Mouse (Mus musculus): ENCODE measurements around the gene Cited4.
A peak's percentile ranks its signal among the peaks of the same experiment; 100 is the strongest.

Cited4 gene

GRCm38 (mm10) chr4:120666358-120667024, at the start of gene Cited4:
Gene Cited4, plus strand, starts transcription at chr4:120666572.
- peak; percentile 91 for DNase-seq (ENCODE audit: low spot score in 2 of 2)

GRCm38 (mm10) chr4:120627728-120628127, 38.6 kb upstream of the Cited4 start:
- no peak for DNase-seq (ENCODE audit: low spot score in 2 of 2)

GRCm38 (mm10) chr4:120630218-120630931, 36.0 kb upstream of the Cited4 start:
- no peak for DNase-seq (ENCODE audit: low spot score in 2 of 2)

GRCm38 (mm10) chr4:120631828-120632227, 34.5 kb upstream of the Cited4 start:
- DNase-seq (ENCODE audit: low spot score in 2 of 2): no peak

- no peak for DNase-seq (ENCODE audit: low spot score in 2 of 2)
Measured at GRCm38 (mm10) chr4:120635351-120635750, 31.0 kb upstream of the Cited4 start.

GRCm38 (mm10) chr4:120641946-120642345, 24.4 kb upstream of the Cited4 start:
- DNase-seq (ENCODE audit: low spot score in 2 of 2): no peak

GRCm38 (mm10) chr4:120643899-120644298, 22.5 kb upstream of the Cited4 start:
- no peak for DNase-seq (ENCODE audit: low spot score in 2 of 2)

GRCm38 (mm10) chr4:120649369-120650207, 16.8 kb upstream of the Cited4 start:
- peak in 1 of 2 experiments; percentile 12 for DNase-seq (ENCODE audit: low spot score in 2 of 2)

GRCm38 (mm10) chr4:120650208-120650592, 16.2 kb upstream of the Cited4 start:
- DNase-seq (ENCODE audit: low spot score in 2 of 2): no peak

- no peak for DNase-seq (ENCODE audit: low spot score in 2 of 2)
Measured at GRCm38 (mm10) chr4:120655898-120656297, 10.5 kb upstream of the Cited4 start.

GRCm38 (mm10) chr4:120660485-120660884, 5.9 kb upstream of the Cited4 start:
- no peak for DNase-seq (ENCODE audit: low spot score in 2 of 2)

- no peak for DNase-seq (ENCODE audit: low spot score in 2 of 2)
Measured at GRCm38 (mm10) chr4:120664601-120665000, 1.8 kb upstream of the Cited4 start.

- no peak for DNase-seq (ENCODE audit: low spot score in 2 of 2)
Measured at GRCm38 (mm10) chr4:120665144-120665700, 1.1 kb upstream of the Cited4 start.

- no peak for DNase-seq (ENCODE audit: low spot score in 2 of 2)
Measured at GRCm38 (mm10) chr4:120665782-120666181, 590 bp upstream of the Cited4 start.

- peak; percentile 41 to 46 for DNase-seq (ENCODE audit: low spot score in 2 of 2)
Measured at GRCm38 (mm10) chr4:120667045-120667501, 701 bp downstream of the Cited4 start.

- DNase-seq (ENCODE audit: low spot score in 2 of 2): no peak
Measured at GRCm38 (mm10) chr4:120667555-120667954, 1.2 kb downstream of the Cited4 start.

GRCm38 (mm10) chr4:120668551-120668950, 2.2 kb downstream of the Cited4 start:
- no peak for DNase-seq (ENCODE audit: low spot score in 2 of 2)

- DNase-seq (ENCODE audit: low spot score in 2 of 2): no peak
Measured at GRCm38 (mm10) chr4:120669585-120669984, 3.2 kb downstream of the Cited4 start.

- DNase-seq (ENCODE audit: low spot score in 2 of 2): no peak
Measured at GRCm38 (mm10) chr4:120671046-120671445, 4.7 kb downstream of the Cited4 start.

GRCm38 (mm10) chr4:120673606-120674005, 7.2 kb downstream of the Cited4 start:
- DNase-seq (ENCODE audit: low spot score in 2 of 2): no peak

GRCm38 (mm10) chr4:120674775-120675451, 8.5 kb downstream of the Cited4 start:
- peak in 1 of 2 experiments; percentile 38 for DNase-seq (ENCODE audit: low spot score in 2 of 2)

Data from spleen, postnatal 14 days (tissue).